Mouse (Mus musculus) layer of hippocampus, postnatal 36 days (tissue): ENCODE measurements around the gene Antxr2. TPM values are rescaled to one million over a fixed set of nuclear protein-coding genes. Genes with fewer than 3 reads are reported as not detected.

Source experiments
- DNase-seq, 2 experiments: peaks; one replicate each; pipeline ENCODE4 v3.0.0; 2022
- total RNA-seq, 2 experiments: library from RNA; stranded (reverse); gene quantifications; 2 replicates each; pipeline ENCODE4 v1.2.3; 2021

Antxr2 gene
- total RNA-seq, 2 experiments from 2014 or later: 1.7 to 2.0 TPM

DNA sequence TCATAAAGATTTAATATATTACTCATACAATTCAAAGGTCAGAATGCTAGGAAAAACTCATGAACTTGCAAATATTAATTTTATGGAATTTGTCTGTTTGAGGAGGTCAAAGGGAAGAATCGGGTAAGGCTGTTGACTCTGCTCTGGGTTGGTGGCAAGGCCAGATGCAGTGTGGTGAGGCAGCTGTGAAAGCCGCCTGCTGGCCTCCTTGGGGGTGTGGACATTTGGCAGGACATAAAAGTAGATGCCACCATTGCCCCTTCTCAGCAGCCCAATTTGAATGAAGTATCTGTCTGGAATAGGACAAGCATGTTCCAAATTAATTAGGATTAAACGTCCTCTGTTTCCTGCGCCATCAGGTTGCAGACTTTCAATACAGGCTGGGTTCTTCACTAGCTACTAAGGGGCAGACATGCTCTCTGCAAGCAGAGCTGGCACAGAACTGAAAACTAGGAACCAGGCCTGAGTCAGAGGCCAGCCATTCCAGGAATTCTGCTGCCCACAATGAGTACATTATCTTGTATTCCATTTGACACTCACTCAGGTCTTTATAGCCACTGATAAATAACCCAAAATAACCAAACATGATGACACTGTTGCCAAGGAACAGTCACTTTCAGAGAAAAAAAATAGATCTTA lies 44.1 kb downstream of the Antxr2 start:
- no peak for DNase-seq

GRCm38 (mm10) chr5:97983375-97983774 lies 47.5 kb downstream of the Antxr2 start:
- no peak for DNase-seq

GRCm38 (mm10) chr5:97980472-97980871 lies 50.4 kb downstream of the Antxr2 start:
- no peak for DNase-seq

DNA sequence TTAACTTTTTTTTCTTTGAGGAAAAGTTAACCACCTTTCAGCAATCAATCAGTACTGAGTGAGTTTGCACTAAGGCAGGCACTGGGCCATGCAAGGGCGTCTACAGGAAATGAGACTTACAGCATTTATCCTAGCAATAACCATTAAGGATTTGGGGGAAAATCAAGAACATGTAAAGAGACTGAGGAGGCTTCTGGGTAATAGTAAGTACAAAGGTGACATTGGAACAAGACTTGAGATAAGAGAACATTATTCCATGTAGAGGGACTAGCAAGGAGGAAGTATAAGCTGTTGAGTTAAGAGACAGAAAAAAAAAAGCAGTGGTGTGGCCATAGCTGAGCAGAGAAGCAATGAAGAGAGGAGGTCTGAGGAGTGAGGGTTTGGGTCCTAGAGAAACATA lies 57.5 kb downstream of the Antxr2 start:
- DNase-seq: no peak

GRCm38 (mm10) chr5:97972029-97972428 lies 58.8 kb downstream of the Antxr2 start:
- DNase-seq: no peak

DNA sequence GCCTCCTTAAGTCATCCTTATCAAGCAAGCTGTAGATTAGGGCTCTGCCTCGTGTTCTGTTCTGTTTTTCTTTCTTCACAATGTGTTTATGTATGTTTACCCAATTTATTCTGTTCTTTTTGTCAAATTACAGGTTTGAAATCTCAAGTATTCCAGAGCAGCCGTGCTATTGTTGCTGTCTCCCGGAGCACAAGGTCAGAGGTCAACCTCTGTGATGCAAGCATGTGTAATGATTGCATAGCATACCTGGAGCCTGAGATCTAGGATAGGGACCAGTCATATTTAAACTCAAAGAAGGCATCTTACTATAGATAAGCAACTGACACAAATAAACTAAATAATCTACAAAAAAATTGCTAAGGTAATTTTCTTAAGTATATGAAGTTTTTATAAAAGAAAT lies 59.6 kb downstream of the Antxr2 start:
- no peak for DNase-seq

DNA sequence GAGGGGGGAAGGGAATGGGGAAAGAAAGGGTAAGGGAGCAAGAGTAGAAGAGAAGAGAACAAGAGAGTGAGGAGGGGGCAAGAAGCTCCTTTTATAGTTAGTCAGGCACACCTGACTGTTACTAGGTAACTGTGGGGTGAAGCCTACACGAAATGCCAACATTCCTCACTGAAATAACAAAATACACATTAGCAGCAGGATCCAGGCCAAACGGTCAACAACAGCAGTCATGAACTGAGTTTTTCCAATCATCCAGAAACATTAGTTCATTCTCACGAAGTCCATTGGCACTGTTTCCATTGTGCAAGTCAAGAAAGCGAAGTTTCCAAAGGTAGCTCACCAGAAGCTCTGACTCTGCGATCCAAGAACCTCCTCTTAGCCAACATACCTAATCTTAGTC lies 63.8 kb downstream of the Antxr2 start:
- DNase-seq: no peak

GRCm38 (mm10) chr5:97966101-97966500 lies 64.7 kb downstream of the Antxr2 start:
- DNase-seq: no peak

GRCm38 (mm10) chr5:97964444-97964843 lies 66.4 kb downstream of the Antxr2 start:
- no peak for DNase-seq

DNA sequence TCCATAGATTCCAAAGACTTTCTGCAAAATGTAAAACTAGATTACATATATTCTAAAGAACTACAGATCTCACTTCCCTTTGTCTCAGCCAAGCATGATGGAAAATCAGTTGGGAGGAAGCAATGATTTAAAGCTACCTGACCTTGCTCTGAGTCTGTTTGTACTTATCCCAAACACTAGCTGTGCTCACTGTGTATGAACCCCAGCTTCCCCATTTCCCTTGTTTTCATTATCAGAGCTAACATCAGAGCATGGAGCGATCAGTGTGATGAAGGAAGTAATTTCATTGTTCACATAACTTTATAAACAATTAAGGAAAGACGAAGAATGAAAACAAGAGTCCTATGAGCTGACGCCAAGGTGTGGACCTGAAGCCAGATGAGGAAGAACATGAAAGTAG lies 68.3 kb downstream of the Antxr2 start:
- no peak for DNase-seq

GRCm38 (mm10) chr5:97961786-97962185 lies 69.1 kb downstream of the Antxr2 start:
- no peak for DNase-seq

- DNase-seq: no peak
Measured at GRCm38 (mm10) chr5:97959651-97960050, 71.2 kb downstream of the Antxr2 start.

- no peak for DNase-seq
Measured at GRCm38 (mm10) chr5:97959010-97959409, 71.8 kb downstream of the Antxr2 start.

DNA sequence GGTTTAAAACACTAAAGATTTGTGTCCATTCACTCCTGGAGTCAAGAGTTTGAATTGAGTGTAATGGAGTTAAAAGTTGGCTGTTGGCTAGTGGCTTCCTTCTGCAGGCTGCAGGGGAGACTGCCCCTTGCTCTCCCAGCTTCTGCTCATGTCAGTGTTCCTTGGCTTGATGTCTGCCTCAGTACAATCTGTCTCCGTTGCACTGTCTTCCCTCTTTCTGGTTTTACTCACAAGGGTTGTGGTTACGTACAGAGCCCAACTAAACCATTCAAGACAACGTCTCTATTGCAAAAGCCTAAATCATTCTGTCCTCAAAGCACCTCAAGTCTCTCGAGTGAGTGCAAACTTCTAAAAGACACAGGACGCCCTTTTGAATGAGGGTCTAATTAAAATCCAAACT lies 73.3 kb downstream of the Antxr2 start:
- DNase-seq: no peak

DNA sequence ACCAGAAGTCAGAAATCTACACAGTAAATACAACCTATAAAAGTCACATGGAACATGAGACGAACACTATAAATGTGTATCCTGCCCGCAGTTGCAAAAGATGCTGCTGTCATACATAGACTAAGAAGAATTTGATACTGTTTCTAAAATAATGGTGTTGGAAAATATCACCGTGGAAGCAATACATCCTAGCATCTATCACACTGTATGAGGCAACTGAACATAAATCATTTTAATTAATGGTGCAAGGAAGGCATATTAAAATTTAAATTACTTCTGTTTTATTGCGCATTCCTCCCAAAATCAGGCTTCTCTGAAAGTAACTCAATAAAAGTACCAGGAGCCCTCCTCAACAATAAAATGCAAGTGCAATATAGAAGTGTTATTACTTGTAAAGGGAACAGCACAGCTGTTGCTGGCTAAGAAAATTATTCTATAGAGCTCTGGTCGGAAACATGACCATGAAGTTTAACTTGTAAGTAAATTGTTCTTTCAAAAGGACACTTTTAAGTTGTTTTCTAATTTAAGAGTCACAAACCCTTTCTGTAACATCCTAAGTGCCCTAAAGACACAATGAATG lies 76.6 kb downstream of the Antxr2 start:
- no peak for DNase-seq

DNA sequence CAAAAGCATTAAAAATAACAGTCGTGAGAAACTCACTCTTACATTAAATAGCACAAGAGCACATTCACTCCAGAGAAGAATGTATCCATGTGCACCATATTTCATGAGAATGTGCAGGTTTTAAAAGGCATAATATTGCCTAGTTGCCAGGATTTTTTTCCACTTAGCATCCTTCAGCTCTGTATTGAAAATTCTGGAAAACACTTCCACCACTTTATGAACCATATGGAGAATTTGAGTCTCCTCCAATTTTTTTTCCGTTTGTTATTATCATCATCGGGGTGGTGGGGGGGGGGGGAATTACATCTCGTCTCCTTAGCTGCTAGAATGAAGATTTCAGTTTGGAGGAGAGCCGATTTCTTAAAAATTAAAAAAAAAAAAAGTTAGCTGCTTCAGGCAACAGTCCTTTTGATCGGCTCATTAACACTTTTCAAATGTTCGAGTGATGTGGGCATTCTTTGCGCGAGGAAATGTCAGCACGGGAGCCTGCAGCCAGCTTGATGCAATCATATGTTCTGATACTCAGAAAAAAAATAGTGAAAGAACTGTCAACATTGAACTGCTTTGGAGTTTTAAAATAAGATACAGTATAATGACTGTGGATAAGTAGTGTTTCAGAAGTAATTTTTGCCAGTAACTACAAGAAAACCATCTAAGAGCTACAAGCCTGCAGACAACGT lies 77.5 kb downstream of the Antxr2 start:
- peak; percentile 9 to 12 for DNase-seq

- no peak for DNase-seq
Measured at GRCm38 (mm10) chr5:97947261-97947660, 83.6 kb downstream of the Antxr2 start.

GRCm38 (mm10) chr5:97946236-97946635 lies 84.6 kb downstream of the Antxr2 start:
- DNase-seq: no peak

GRCm38 (mm10) chr5:97935140-97936129 lies 95.4 kb downstream of the Antxr2 start:
- peak; percentile 44 to 47 for DNase-seq

DNA sequence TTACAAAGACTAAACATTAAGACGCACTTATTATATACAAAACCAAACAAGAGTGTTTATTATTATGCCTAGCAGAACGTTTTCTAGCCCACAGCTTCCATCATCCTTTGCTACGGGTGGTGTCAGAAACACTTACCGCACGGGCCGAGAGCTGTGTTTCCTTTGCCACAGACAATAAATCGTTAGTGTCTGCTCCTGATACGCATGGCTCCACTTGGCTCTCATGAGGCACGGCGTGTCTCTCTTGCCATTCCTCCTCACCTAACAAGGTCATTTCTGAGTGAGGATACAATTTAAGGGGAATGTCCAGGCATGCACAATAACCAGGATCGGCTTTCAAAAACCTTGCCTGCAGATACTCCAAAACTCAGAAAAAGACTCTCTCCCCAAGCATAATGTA lies 113.2 kb downstream of the Antxr2 start:
- no peak for DNase-seq

DNA sequence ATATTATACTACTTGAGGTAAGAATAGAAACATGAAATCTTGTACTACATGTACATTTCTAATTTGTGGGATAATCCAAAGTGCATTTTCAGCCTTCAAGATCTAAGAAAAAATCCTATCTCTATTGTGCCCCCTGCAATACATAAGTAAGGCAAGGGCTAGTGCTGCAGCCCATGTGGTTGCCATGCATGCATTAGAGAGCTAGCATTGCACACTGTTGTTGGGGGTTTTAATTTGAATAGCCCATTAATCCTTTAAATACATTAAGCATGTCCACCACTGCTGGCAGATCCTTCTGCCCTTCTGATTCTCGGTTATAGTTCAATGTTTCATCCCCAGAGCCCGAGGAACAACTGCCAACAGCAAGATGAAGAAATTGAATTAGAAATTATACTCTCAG lies 116.0 kb downstream of the Antxr2 start:
- no peak for DNase-seq

DNA sequence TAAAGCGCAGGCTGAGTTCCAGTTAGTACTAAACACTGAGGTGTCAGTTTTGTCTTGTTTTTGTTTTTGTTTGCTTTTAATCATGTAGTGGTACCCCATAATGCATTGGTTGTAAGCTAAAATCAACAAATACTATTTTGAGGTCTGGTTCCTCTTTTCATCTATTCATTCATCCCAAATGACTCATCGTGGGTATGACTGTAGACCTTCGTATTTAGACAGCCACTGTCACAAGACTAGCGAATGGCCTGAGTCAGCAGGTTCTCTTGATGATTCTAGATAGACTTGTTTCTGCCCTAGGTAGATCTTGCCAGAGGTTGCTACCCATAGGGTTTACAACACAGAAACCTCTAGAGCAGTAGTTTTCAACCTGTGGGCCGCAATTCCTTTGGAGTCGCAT lies 116.9 kb downstream of the Antxr2 start:
- DNase-seq: no peak

DNA sequence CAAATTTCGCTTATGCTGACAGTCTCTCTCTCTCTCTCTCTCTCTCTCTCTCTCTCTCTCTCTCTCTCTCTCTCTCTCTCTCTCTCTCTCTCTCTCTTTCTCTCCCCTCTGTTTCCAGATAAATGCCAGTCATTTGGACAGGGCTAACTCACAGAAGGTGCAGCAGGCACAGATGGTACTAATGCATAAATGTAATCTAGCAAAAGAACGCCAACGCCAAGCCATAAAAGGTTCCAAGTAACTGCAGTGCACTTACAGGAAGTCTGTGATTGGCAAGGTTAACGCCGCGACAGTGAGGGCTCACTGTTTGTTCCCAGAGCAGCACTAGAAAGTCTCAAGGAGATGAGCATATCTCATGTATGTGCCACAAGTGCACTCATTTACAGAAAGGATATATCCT lies 123.4 kb downstream of the Antxr2 start:
- DNase-seq: peak; percentile 30
